Mouse (Mus musculus): Measurements from ENCODE around the gene Fignl2.
A peak's percentile ranks its signal among the peaks of the same experiment; 100 is the strongest.

DNA sequence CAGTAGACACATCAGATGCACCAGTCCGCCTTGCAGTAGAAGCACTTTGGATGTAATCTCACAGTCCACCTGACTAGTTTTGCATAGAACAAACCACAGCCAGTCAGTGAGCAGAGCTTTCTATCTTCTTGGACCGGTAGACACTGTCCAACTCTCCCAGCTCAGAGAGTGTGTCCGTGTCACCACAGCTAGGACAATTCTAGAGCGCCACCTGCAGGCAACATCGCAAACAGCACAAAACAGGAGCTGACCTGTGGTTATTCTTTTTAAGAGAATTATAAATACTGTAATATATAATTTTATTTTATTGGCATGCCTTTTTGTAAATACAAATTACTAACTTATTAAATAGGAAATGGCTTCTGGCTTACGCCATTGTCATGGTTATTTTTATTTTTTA lies 35.8 kb downstream of the Fignl2 start:
- peak; percentile 71 for TF ChIP-seq CTCF (IDR thresholded peaks at IDR 0.05; ENCODE audit: low read depth)
- no peak for TF ChIP-seq EP300 (IDR thresholded peaks at IDR 0.05; ENCODE audit: low read depth)

Data from liver, embryonic 14.5 days (tissue).